Mouse (Mus musculus) midbrain, embryonic 16.5 days (tissue): ENCODE results near the gene Baz2a. TPM values are rescaled to one million over a fixed set of nuclear protein-coding genes. Genes with fewer than 3 reads are reported as not detected.
"Not testable (repeated sequence)": the region's sequence is repeated elsewhere in the genome, so short reads cannot be mapped to it uniquely, and the experiment has no call there.

Experiments
- ATAC-seq: fragments of 200-750 bp; cut with Nextera tagmentation; 2 replicates; pipeline ENCODE4 v1.8.0; 2017; ENCODE audit warnings: moderate TSS enrichment
- H3K27ac ChIP-seq: fragments of 300-500 bp; sonication (generic); 2 replicates; pipeline ENCODE4 v1.5.1; 2014; ENCODE audit warnings: mild to moderate bottlenecking, low read length, mixed read lengths
- H3K27me3 ChIP-seq: fragments of 300-500 bp; sonication (generic); 2 replicates; pipeline ENCODE4 v1.6.1; 2014; ENCODE audit warnings: low read depth, low read length, mixed read lengths; ENCODE audit not compliant: control insufficient read depth, insufficient read depth
- H3K36me3 ChIP-seq: fragments of 300-500 bp; sonication (generic); 2 replicates; pipeline ENCODE4 v1.6.1; 2014; ENCODE audit warnings: mild to moderate bottlenecking, low read length, moderate library complexity, mixed read lengths; ENCODE audit not compliant: control insufficient read depth, insufficient read depth
- H3K4me1 ChIP-seq: fragments of 300-500 bp; sonication (generic); 2 replicates; pipeline ENCODE4 v1.6.1; 2014; ENCODE audit warnings: mild to moderate bottlenecking, low read length, mixed read lengths; ENCODE audit not compliant: control insufficient read depth, insufficient read depth
- H3K4me2 ChIP-seq: fragments of 300-500 bp; sonication (generic); 2 replicates; pipeline ENCODE4 v1.6.1; 2014; ENCODE audit warnings: mild to moderate bottlenecking, low read length, mixed read lengths
- H3K4me3 ChIP-seq: fragments of 300-500 bp; sonication (generic); 2 replicates; pipeline ENCODE4 v1.5.1; 2014; ENCODE audit warnings: low read depth, mild to moderate bottlenecking, low read length, moderate library complexity, mixed read lengths
- H3K9ac ChIP-seq: fragments of 300-500 bp; sonication (generic); 2 replicates; pipeline ENCODE4 v1.6.1; 2014; ENCODE audit warnings: low read depth, low read length, mixed read lengths
- H3K9me3 ChIP-seq: fragments of 300-500 bp; sonication (generic); replicated peaks from 2 replicates; pipeline ENCODE4 v1.6.1; 2014; ENCODE audit warnings: mild to moderate bottlenecking, low read length, mixed read lengths; ENCODE audit not compliant: control insufficient read depth, poor library complexity, severe bottlenecking
- WGBS: fragments of 180-500 bp; shearing (Covaris S2); extraction: QIAGEN DNeasy Blood & Tissue Kit; methylation state at CpG from one replicate; pipeline ENCODE4 v1.1.7; 2014; 5-methylcytosine and 5-hydroxymethylcytosine counted together
- polyA plus RNA-seq: library from polyadenylated mRNA; unstranded; fragments of >200 nt; fragmentation: Nextera tagmentation; extraction: Ambion mirVana; gene quantifications from 2 replicates; pipeline ENCODE4 v1.2.1, GENCODE M21; 2015

The Baz2a gene
- polyA plus RNA-seq, 1 experiment from 2014 or later: 7.4 TPM

DNA sequence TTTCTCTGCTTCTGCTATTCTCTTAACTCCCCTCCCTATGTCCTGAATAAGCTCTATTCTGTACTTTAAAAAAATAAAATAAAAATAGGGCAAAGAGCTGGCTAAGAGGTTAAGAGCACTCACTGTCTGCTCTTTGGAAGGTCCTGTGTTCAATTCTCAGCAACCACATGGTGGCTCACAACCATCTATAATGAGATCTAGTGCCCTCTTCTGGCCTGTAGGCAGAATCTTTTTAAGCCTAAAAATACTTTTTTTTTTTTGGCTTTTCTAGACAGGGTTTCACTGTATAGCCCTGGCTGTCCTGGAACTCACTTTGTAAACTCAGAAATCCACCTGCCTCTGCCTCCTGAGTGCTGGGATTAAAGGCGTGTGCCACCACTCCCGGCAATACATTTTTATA, 20.9 kb upstream of the Baz2a start:
- 96% methylated on average over 2 of the region's 2 CpGs for WGBS

DNA sequence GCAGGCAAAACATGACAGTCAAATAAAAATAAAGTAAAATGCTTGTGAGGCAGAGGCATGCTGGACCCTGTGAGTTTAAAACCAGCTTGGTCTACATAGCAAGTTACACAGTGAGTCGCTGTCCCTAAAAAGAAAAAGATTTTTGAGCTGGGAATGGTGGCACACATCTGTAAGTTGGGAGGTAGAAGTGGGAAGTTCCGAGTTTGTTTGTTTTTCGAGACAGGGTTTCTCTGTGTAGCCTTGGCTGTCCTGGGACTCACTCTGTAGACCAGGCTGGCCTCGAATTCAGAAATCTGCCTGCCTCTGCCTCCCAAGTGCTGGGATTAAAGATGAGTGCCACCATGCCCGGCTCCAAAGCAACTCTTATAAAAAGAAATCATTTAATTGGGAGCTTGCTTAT, 13.1 kb upstream of the Baz2a start:
- H3K4me3 ChIP-seq, H3K4me2 ChIP-seq, H3K27ac ChIP-seq, ATAC-seq, H3K36me3 ChIP-seq, H3K27me3 ChIP-seq, H3K9me3 ChIP-seq, H3K9ac ChIP-seq, H3K4me1 ChIP-seq: not testable (repeated sequence)
- WGBS: 85% methylated on average over 5 of the region's 5 CpGs

More for the DNA sequence above, 20.9 kb upstream of the Baz2a start:
- not testable (repeated sequence) for ATAC-seq, H3K27me3 ChIP-seq, H3K27ac ChIP-seq, H3K4me1 ChIP-seq, H3K9me3 ChIP-seq, H3K4me2 ChIP-seq, H3K9ac ChIP-seq, H3K4me3 ChIP-seq
- H3K36me3 ChIP-seq: peaks cover 22% of the 10 kb centered on the region

- H3K4me3 ChIP-seq: no peak overlapping the region
- peaks cover 18% of the 10 kb centered on the region for H3K4me1 ChIP-seq
- no peaks in the 10 kb centered on the region for H3K27me3 ChIP-seq
- peaks cover 10% of the 10 kb centered on the region for H3K36me3 ChIP-seq
- ATAC-seq: no peak
- no peaks in the 10 kb centered on the region for H3K9me3 ChIP-seq
- no peak overlapping the region for H3K27ac ChIP-seq
- no peak overlapping the region for H3K9ac ChIP-seq
- WGBS: 81% methylated on average over 1 of the region's 1 CpGs
- H3K4me2 ChIP-seq: no peak overlapping the region
These were observed 10.9 kb upstream of the Baz2a start for GRCm38 (mm10) chr10:128080496-128080895.

DNA sequence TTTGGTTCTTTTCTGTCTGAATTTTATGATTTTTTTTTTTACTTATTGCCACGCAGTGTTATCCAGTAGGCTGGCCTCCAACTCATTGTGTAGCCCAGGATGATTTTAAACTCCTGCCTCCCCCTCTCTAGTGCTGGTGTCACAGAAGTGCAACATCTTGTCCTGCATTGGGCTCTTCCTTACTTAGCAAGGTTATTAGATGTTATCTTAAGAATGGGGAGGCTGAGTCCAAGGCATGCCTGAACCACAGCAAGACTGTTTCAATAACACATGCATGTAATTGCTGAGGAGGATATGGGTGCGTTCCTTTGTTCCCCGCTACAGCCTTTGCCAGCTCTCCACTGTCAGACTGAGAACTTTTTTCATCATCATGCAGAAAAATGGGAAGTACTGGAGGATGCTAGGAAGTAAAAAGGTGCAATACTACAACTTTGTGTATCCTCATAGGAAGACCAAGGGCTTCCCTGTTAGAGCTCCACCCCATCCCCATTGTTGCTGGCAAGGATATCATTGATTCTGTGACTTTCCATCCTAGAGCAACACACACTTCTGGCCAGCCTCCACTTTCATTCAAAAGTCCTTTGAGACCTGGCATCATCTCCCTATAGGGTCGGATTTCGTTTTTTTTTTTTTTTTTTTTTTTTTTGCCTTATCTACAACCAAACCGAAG, 9.4 kb upstream of the Baz2a start:
- no peak overlapping the region; the same call in 1 of the 2 replicates for H3K9ac ChIP-seq
- WGBS: 67% methylated on average over 6 of the region's 6 CpGs
- peaks cover 18% of the 10 kb centered on the region for H3K36me3 ChIP-seq
- peaks cover 18% of the 10 kb centered on the region for H3K4me1 ChIP-seq
- ATAC-seq: no peak
- H3K9me3 ChIP-seq: no peaks in the 10 kb centered on the region
- H3K4me3 ChIP-seq: peak overlapping the region; percentile 61
- peak overlapping the region; percentile 71 for H3K4me2 ChIP-seq
- H3K27ac ChIP-seq: peak overlapping the region; percentile 88
- no peaks in the 10 kb centered on the region for H3K27me3 ChIP-seq

- Histone ChIP-seq H3K27me3 (no peaks in the 10 kb centered on the region), H3K36me3 (peaks cover 21% of the 10 kb centered on the region), H3K4me1 (peaks cover 18% of the 10 kb centered on the region), H3K9ac (peak overlapping the region; percentile 75), H3K4me2 (peak overlapping the region; percentile 71), H3K4me3 (peak overlapping the region; percentile 61), H3K27ac (peak overlapping the region; percentile 88), H3K9me3 (no peaks in the 10 kb centered on the region)
- 16% methylated on average over 9 of the region's 9 CpGs for WGBS
- ATAC-seq: peak; percentile 4
These were observed 8.9 kb upstream of the Baz2a start for GRCm38 (mm10) chr10:128082477-128082808.

GRCm38 (mm10) chr10:128082880-128083421, 8.4 kb upstream of the Baz2a start, which contains the start of gene Atp5b:
Gene Atp5b, plus strand, starts transcription at chr10:128083273.
- peak within 1 kb of the TSS; percentile 91 for H3K4me3 ChIP-seq
- WGBS: under 1% methylated on average over 34 of the region's 34 CpGs
- no peaks in the 10 kb centered on the region for H3K27me3 ChIP-seq
- ATAC-seq: peak; percentile 99
- no peaks in the 10 kb centered on the region for H3K9me3 ChIP-seq
- H3K27ac ChIP-seq: peak within 1 kb of the TSS; percentile 93
- peak within 1 kb of the TSS; percentile 98 for H3K9ac ChIP-seq
- peaks cover 26% of the 10 kb centered on the region for H3K36me3 ChIP-seq
- H3K4me2 ChIP-seq: peak within 1 kb of the TSS; percentile 71
- peaks cover 18% of the 10 kb centered on the region for H3K4me1 ChIP-seq

- under 1% methylated on average over 22 of the region's 22 CpGs for WGBS
- peaks cover 31% of the 10 kb centered on the region for H3K36me3 ChIP-seq
- peak overlapping the region; percentile 98 for H3K9ac ChIP-seq
- H3K4me2 ChIP-seq: peak overlapping the region; percentile 70
- H3K4me1 ChIP-seq: peaks cover 18% of the 10 kb centered on the region
- H3K27me3 ChIP-seq: no peaks in the 10 kb centered on the region
- peak; percentile 11; the same call in 1 of the 2 replicates for ATAC-seq
- peak overlapping the region; percentile 93 for H3K27ac ChIP-seq
- no peaks in the 10 kb centered on the region for H3K9me3 ChIP-seq
- H3K4me3 ChIP-seq: peak overlapping the region; percentile 91
These were observed 7.7 kb upstream of the Baz2a start for GRCm38 (mm10) chr10:128083688-128084087.

- Histone ChIP-seq H3K36me3 (peaks cover 35% of the 10 kb centered on the region), H3K9me3 (no peaks in the 10 kb centered on the region), H3K27me3 (no peaks in the 10 kb centered on the region), H3K9ac (peak overlapping the region; percentile 98), H3K4me3 (peak overlapping the region; percentile 91), H3K4me1 (peaks cover 18% of the 10 kb centered on the region), H3K4me2 (peak overlapping the region; percentile 70), H3K27ac (peak overlapping the region; percentile 93)
- under 1% methylated on average over 3 of the region's 3 CpGs for WGBS
- no peak for ATAC-seq
These were observed 7.2 kb upstream of the Baz2a start for GRCm38 (mm10) chr10:128084160-128084559.

DNA sequence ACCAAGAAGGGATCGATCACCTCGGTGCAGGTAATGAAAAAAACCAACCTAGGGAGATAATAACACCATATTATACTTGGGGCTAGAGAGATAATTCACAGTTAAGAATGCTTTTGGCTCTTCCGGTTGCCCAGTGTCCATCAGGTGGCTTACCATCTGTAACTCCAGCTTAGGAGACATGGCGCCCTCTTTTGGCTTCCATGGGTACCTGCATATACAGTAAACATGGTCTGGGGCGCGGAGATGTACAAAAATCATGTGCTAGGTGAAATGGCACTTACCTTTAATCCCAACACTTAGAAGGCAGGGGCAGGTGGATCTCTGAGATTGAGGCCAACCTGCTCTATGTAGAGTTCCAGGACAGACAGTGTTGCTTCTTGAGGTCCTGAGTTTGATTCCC, 5.0 kb upstream of the Baz2a start:
- Histone ChIP-seq H3K4me1 (peaks cover 25% of the 10 kb centered on the region), H3K4me2 (no peak overlapping the region), H3K9ac (no peak overlapping the region), H3K9me3 (no peaks in the 10 kb centered on the region), H3K36me3 (peaks cover 43% of the 10 kb centered on the region), H3K4me3 (no peak overlapping the region), H3K27me3 (no peaks in the 10 kb centered on the region), H3K27ac (no peak overlapping the region)
- whole genome bisulfite sequencing: 75% methylated on average over 6 of the region's 6 CpGs
- no peak for ATAC-seq
